Mouse (Mus musculus): Measurements from ENCODE around the gene Eif2a.

DNA sequence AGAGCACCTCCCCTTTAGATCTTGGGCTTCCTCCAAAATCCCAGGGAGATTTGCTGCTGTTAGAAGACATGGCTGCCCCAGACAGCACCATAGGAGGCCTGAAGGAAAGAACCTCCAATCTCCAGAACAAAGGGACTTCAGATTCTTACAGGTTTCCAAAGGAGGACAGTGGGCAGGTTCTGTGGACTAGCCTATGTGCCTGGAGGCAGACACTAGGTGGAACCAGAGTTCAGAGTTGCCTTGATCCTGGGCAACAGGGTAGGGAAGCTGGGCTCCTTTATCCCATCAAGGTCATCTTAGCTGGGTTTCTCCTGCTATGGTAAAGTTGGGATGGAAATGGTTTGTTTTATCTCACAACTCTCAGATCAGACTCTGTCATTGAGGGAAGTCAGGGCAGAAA, 14.0 kb upstream of the Eif2a start:
- no peak for TF ChIP-seq CTCF (IDR thresholded peaks at IDR 0.05; ENCODE audit: extremely low read depth, insufficient read depth, low read length)
- TF ChIP-seq POLR2A (IDR thresholded peaks at IDR 0.05; ENCODE audit: extremely low read depth, insufficient read depth, low read length): no peak
